Mouse (Mus musculus): ENCODE measurements around the gene Sh3d19. TPM values are rescaled to one million over a fixed set of nuclear protein-coding genes. Genes with fewer than 3 reads are reported as not detected.

Sh3d19 gene
- total and polyA plus RNA-seq, 3 experiments, result 0.16 to 0.76 (median 0.33) TPM

DNA sequence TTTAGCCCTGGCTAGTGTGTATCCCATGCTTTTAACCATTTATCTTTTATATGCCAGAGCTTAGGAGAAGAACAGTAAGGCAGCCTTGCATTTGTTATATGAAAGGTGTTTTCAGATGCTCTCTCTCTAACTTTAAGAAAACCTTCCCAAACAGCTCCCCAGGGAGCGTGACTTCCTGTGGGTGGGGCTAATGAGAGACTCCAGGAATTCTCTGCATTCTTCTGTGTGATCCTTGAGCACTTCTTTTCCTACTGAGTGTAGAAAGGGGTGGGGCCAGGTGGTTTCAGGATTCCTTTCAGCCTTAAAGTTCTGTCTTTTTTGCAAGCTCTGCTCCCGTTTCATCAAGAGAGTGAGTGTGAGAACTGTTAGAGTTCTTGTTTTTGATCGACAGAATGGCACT lies 39.7 kb downstream of the Sh3d19 start:
- Histone ChIP-seq H3K9ac (ENCODE audit: insufficient read depth, low read depth) (no peak overlapping the region), H3K4me1 (ENCODE audit: control insufficient read depth in 1 of 2, insufficient read depth in 2 of 2) (peaks cover 3 to 8% of the 10 kb centered on the region in 2 experiments; a peak in 2 of 4 replicates), H3K4me2 (ENCODE audit: insufficient read depth, low read depth, poor library complexity, severe bottlenecking) (no peak overlapping the region), H3K4me3 (replicated peaks in 1 of 3; ENCODE audit: low read depth in 2 of 3, low read length in 2 of 3, poor library complexity in 1 of 3) (no peak overlapping the region), H3K36me3 (replicated peaks in 1 of 2; ENCODE audit: control insufficient read depth in 1 of 2, insufficient read depth in 1 of 2, low read length in 1 of 2) (no peaks in the 10 kb centered on the region), H3K27me3 (replicated peaks) (no peaks in the 10 kb centered on the region), H3K9me3 (replicated peaks; ENCODE audit: low read length) (peaks cover 2% of the 10 kb centered on the region), H3K27ac (ENCODE audit: insufficient read depth, low read depth) (no peak overlapping the region), H3K79me2 (replicated peaks; ENCODE audit: control insufficient read depth, extremely low read depth, insufficient read depth, poor library complexity, severe bottlenecking) (no peaks in the 10 kb centered on the region)
- DNase-seq (ENCODE audit: extremely low read depth), result no peak
- dilution Hi-C loops (cut with MboI; ENCODE audit: extremely low pct_ligation_motif_present, extremely low pct_unique_long_range_greater_than_20kb, low sequenced_read_pairs), result no loop called here
- no peak for TF ChIP-seq MAZ (IDR thresholded peaks at IDR 0.05; ENCODE audit: low read depth, low read length)
- TF ChIP-seq ZC3H11A (IDR thresholded peaks at IDR 0.05; ENCODE audit: low read depth, low read length), result no peak
- TF ChIP-seq CHD2 (IDR thresholded peaks at IDR 0.05; ENCODE audit: low read length), result no peak
- TF ChIP-seq ZNF384 (IDR thresholded peaks at IDR 0.05; ENCODE audit: low read depth, low read length), result no peak
- in situ Hi-C loops (cut with MboI; ENCODE audit: low pct_ligation_motif_present, low pct_unique_long_range_greater_than_20kb, low sequenced_read_pairs), result no loop called here

DNA sequence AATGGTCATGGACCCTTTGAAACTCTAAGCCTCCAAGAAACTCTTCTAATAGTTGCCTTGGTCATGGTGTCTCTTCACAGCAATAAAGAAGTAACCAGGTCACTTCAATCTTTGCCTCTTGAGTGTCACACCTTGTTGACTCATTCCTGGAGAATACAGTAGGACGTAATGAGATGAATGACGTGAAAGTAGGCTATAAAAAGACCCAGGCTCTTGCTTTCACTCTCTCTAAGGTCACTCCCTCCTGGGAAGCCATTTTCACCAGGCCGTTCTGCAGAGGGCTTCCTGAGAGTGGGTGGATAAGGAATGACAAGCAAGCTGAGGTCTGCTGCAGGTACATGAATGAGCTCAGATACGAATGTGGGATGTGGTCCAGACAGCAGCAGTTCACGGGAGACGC lies 40.5 kb downstream of the Sh3d19 start:
- peaks cover 2% of the 10 kb centered on the region for H3K9me3 ChIP-seq (replicated peaks; ENCODE audit: low read length)
- H3K27ac ChIP-seq (ENCODE audit: insufficient read depth, low read depth), result no peak overlapping the region
- no peaks in the 10 kb centered on the region for H3K36me3 ChIP-seq (replicated peaks in 1 of 2; ENCODE audit: control insufficient read depth in 1 of 2, insufficient read depth in 1 of 2, low read length in 1 of 2)
- H3K79me2 ChIP-seq (replicated peaks; ENCODE audit: control insufficient read depth, extremely low read depth, insufficient read depth, poor library complexity, severe bottlenecking), result no peaks in the 10 kb centered on the region
- dilution Hi-C loops (cut with MboI; ENCODE audit: extremely low pct_ligation_motif_present, extremely low pct_unique_long_range_greater_than_20kb, low sequenced_read_pairs), result no loop called here
- no peak overlapping the region for H3K4me3 ChIP-seq (replicated peaks in 1 of 3; ENCODE audit: low read depth in 2 of 3, low read length in 2 of 3, poor library complexity in 1 of 3)
- H3K4me1 ChIP-seq (ENCODE audit: control insufficient read depth in 1 of 2, insufficient read depth in 2 of 2), result peaks cover 3 to 8% of the 10 kb centered on the region in 2 experiments; a peak in 2 of 4 replicates
- H3K27me3 ChIP-seq (replicated peaks), result no peaks in the 10 kb centered on the region
- H3K9ac ChIP-seq (ENCODE audit: insufficient read depth, low read depth), result no peak overlapping the region
- peak; percentile 29 for DNase-seq (ENCODE audit: extremely low read depth)
- H3K4me2 ChIP-seq (ENCODE audit: insufficient read depth, low read depth, poor library complexity, severe bottlenecking), result peak overlapping the region; percentile 49; the same call in 1 of the 2 replicates
- in situ Hi-C loops (cut with MboI; ENCODE audit: low pct_ligation_motif_present, low pct_unique_long_range_greater_than_20kb, low sequenced_read_pairs), result no loop called here
- TF ChIP-seq UBTF (IDR thresholded peaks at IDR 0.05; ENCODE audit: low read depth, low read length) (no peak), SMC3 (IDR thresholded peaks at IDR 0.05; ENCODE audit: low read depth, low read length) (no peak), PAX5 (IDR thresholded peaks at IDR 0.05; ENCODE audit: low read length) (no peak), MAFK (IDR thresholded peaks at IDR 0.05; ENCODE audit: insufficient replicate concordance, low read length) (no peak), MXI1 (IDR thresholded peaks at IDR 0.05; ENCODE audit: low read depth, low read length) (no peak), ZMIZ1 (IDR thresholded peaks at IDR 0.05; ENCODE audit: low read depth, low read length) (no peak), GABPA (IDR thresholded peaks at IDR 0.05; ENCODE audit: insufficient replicate concordance, low read depth, low read length) (no peak), E2F4 (IDR thresholded peaks at IDR 0.05; ENCODE audit: insufficient replicate concordance, low read depth, low read length) (no peak), USF2 (conservative IDR thresholded peaks at IDR 0.05; ENCODE audit: low read depth, low read length) (no peak), TCF12 (IDR thresholded peaks at IDR 0.05; ENCODE audit: low read depth, low read length) (no peak), TBP (conservative IDR thresholded peaks at IDR 0.05; ENCODE audit: low read depth, low read length) (no peak), ZKSCAN1 (IDR thresholded peaks at IDR 0.05; ENCODE audit: borderline replicate concordance, low read depth, low read length) (no peak), CHD1 (IDR thresholded peaks at IDR 0.05; ENCODE audit: low read depth, low read length) (no peak), POLR2AphosphoS2 (IDR thresholded peaks at IDR 0.05; ENCODE audit: low read depth, low read length) (no peak), ZC3H11A (IDR thresholded peaks at IDR 0.05; ENCODE audit: low read depth, low read length) (no peak), JUND (conservative IDR thresholded peaks at IDR 0.05; ENCODE audit: low read depth, low read length) (peak; percentile 68; the same call in 1 of the 2 replicates), ELF1 (IDR thresholded peaks at IDR 0.05; ENCODE audit: low read depth, low read length) (no peak), POLR2A (IDR thresholded peaks at IDR 0.05; ENCODE audit: low read depth, low read length) (no peak), NELFE (IDR thresholded peaks at IDR 0.05; ENCODE audit: low read depth, low read length) (no peak), CTCF (conservative IDR thresholded peaks at IDR 0.05 in 1 of 2, IDR thresholded peaks at IDR 0.05 in 1 of 2; ENCODE audit: low read depth in 2 of 2, low read length in 2 of 2) (no peak), MYC (IDR thresholded peaks at IDR 0.05; ENCODE audit: low read depth, low read length) (no peak), NRF1 (IDR thresholded peaks at IDR 0.05; ENCODE audit: low read depth, low read length) (no peak), BHLHE40 (IDR thresholded peaks at IDR 0.05; ENCODE audit: low read depth, low read length) (peak; percentile 79), MAZ (IDR thresholded peaks at IDR 0.05; ENCODE audit: low read depth, low read length) (no peak), HCFC1 (IDR thresholded peaks at IDR 0.05; ENCODE audit: low read depth, low read length) (no peak), MAX (IDR thresholded peaks at IDR 0.05; ENCODE audit: low read length) (no peak), RAD21 (IDR thresholded peaks at IDR 0.05; ENCODE audit: low read depth, low read length) (no peak), USF1 (IDR thresholded peaks at IDR 0.05; ENCODE audit: low read depth, low read length) (no peak), ETS1 (conservative IDR thresholded peaks at IDR 0.05; ENCODE audit: low read depth, low read length) (no peak), MEF2A (IDR thresholded peaks at IDR 0.05; ENCODE audit: borderline replicate concordance, low read depth, low read length) (peak; percentile 89), JUN (IDR thresholded peaks at IDR 0.05; ENCODE audit: insufficient read depth, low read depth, low read length) (peak; percentile 67), ZNF384 (IDR thresholded peaks at IDR 0.05; ENCODE audit: low read depth, low read length) (no peak), EP300 (IDR thresholded peaks at IDR 0.05; ENCODE audit: low read length) (no peak)
